Mouse (Mus musculus) embryonic facial prominence, embryonic 11.5 days (tissue): ENCODE results near the gene Srebf1. TPM values are rescaled to one million over a fixed set of nuclear protein-coding genes. Genes with fewer than 3 reads are reported as not detected.

ENCODE experiments used
- ATAC-seq: fragments of 200-750 bp; cut with Nextera tagmentation; replicated peaks from 2 replicates; pipeline ENCODE4 v1.8.0; 2017; ENCODE audit warnings: low read depth; ENCODE audit not compliant: insufficient number of reproducible peaks, low FRiP score, low TSS enrichment
- DNase-seq: peaks from one replicate; pipeline ENCODE4 v3.0.0-alpha.2; 2015; ENCODE audit warnings: low spot score
- H3K27ac ChIP-seq: fragments of 300-500 bp; sonication (generic); replicated peaks from 2 replicates; pipeline ENCODE4 v1.5.1; 2014; ENCODE audit warnings: mild to moderate bottlenecking, low read depth, low read length, control low read depth
- H3K27me3 ChIP-seq: fragments of 300-500 bp; sonication (generic); 2 replicates; pipeline ENCODE4 v1.6.1; 2014; ENCODE audit warnings: mild to moderate bottlenecking, low read length, moderate library complexity, mixed read lengths; ENCODE audit not compliant: control insufficient read depth, insufficient read depth
- H3K36me3 ChIP-seq: fragments of 300-500 bp; sonication (generic); replicated peaks from 2 replicates; pipeline ENCODE4 v1.6.1; 2014; ENCODE audit warnings: low read depth, mild to moderate bottlenecking, low read length, moderate library complexity, mixed read lengths; ENCODE audit not compliant: control insufficient read depth, insufficient read depth
- H3K4me1 ChIP-seq: fragments of 300-500 bp; sonication (generic); 2 replicates; pipeline ENCODE4 v1.6.1; 2014; ENCODE audit warnings: low read length, mixed read lengths; ENCODE audit not compliant: control insufficient read depth, insufficient read depth
- H3K4me2 ChIP-seq: fragments of 300-500 bp; sonication (generic); 2 replicates; pipeline ENCODE4 v1.6.1; 2014; ENCODE audit warnings: low read depth, mild to moderate bottlenecking, control low read depth, low read length, moderate library complexity
- H3K4me3 ChIP-seq: fragments of 300-500 bp; sonication (generic); 2 replicates; pipeline ENCODE4 v1.5.1; 2014; ENCODE audit warnings: low read depth, low read length, control low read depth
- H3K9ac ChIP-seq: fragments of 300-500 bp; sonication (generic); replicated peaks from 2 replicates; pipeline ENCODE4 v1.6.1; 2014; ENCODE audit warnings: mild to moderate bottlenecking, control low read depth, low read length
- H3K9me3 ChIP-seq: fragments of 300-500 bp; sonication (generic); replicated peaks from 2 replicates; pipeline ENCODE4 v1.6.1; 2016; ENCODE audit warnings: mild to moderate bottlenecking, low read length, inconsistent platforms, mixed read lengths; ENCODE audit not compliant: control insufficient read depth
- WGBS: fragments of 180-500 bp; shearing (Covaris S2); extraction: QIAGEN DNeasy Blood & Tissue Kit; methylation state at CpG from one replicate; pipeline ENCODE4 v1.1.7; 2014; 5-methylcytosine and 5-hydroxymethylcytosine counted together
- polyA plus RNA-seq: library from polyadenylated mRNA; unstranded; fragments of >200 nt; fragmentation: Nextera tagmentation; extraction: Ambion mirVana; gene quantifications from 2 replicates; pipeline ENCODE4 v1.2.1, GENCODE M21; 2014

Gene Srebf1
- polyA plus RNA-seq, 1 experiment from 2014 or later, result 45.1 TPM

DNA sequence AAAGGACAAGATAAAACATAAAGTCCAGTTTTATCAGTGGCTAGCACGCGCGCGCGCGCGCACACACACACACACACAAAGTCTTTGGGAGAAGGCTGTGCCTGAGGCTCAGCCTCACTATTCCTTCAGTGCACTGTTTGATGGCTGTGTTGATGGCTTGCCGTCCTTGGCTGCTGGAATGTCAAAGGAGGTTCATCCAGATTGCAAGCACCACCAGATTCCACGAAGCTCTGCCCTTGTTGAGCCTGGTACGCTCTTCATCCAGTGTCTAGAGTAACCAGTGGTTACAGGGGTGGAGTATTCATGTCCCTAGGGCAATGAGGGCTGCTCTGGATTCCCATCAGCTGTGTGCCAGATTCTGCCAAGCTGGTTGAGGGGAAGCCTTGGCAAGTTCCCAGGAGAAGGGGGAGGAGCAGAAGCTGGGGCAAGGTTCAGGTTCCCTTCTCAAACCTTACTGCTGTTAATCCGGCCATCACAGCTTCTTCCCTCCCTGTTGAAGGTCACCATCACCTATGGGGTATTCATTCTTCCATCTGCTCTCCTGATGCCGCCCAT lies 40.2 kb downstream of the Srebf1 start:
- Histone ChIP-seq H3K36me3 (peaks cover 13% of the 10 kb centered on the region), H3K27ac (no peak overlapping the region), H3K4me1 (peaks cover 29% of the 10 kb centered on the region), H3K4me3 (no peak overlapping the region), H3K4me2 (no peak overlapping the region), H3K9ac (no peak overlapping the region), H3K27me3 (no peaks in the 10 kb centered on the region), H3K9me3 (no peaks in the 10 kb centered on the region)
- no peak for ATAC-seq
- DNase-seq, result no peak
- WGBS, result 79% methylated on average over 12 of the region's 12 CpGs

DNA sequence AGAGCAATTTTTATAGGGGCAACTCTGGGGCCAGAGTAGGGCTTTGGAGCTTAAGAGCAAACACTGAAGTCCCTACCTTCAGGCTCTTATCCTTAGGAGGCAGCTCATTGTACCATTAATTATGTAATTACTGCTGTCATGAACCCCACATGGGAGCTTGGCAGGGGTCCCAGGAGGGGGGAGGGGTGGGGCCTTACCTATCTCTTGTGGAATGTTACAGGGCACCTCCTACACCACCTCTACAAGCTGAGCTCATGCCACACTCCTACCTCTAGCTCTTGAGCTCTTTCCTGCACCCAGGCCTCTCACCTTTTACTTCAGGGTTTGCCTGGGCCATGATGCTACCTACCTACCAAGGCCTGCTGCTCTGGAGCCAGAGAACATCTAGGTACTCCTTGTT lies 43.9 kb downstream of the Srebf1 start:
- H3K4me3 ChIP-seq, result no peak overlapping the region
- H3K4me2 ChIP-seq, result no peak overlapping the region
- no peaks in the 10 kb centered on the region for H3K9me3 ChIP-seq
- H3K36me3 ChIP-seq, result no peaks in the 10 kb centered on the region; the same call in 1 of the 2 replicates
- H3K4me1 ChIP-seq, result peaks cover 39% of the 10 kb centered on the region
- no peaks in the 10 kb centered on the region for H3K27me3 ChIP-seq
- no peak overlapping the region for H3K9ac ChIP-seq
- DNase-seq, result no peak
- H3K27ac ChIP-seq, result no peak overlapping the region
- no peak for ATAC-seq

DNA sequence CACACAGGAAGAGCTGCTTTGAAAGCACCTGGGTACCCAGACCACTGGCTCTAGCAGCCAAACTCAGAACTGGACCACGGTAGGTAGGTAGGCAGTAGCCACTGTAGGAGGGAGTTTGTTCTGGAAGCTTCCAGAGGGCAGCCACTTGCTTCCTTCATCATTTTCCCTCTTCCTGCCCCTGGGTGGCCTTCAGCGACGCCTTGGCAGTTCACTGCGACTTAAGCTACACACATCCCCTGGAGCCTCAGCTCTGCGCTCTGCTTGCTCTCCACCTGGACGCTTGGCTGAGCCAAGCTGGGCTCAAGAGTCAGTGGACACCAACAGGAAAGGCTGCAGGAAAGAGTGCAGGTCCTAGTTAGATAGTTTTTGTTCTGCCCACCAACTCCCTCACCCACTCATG lies 44.4 kb downstream of the Srebf1 start:
- ATAC-seq (no peak), DNase-seq (no peak)
- Histone ChIP-seq H3K27me3 (no peaks in the 10 kb centered on the region), H3K4me1 (peaks cover 36% of the 10 kb centered on the region), H3K4me3 (no peak overlapping the region), H3K9me3 (no peaks in the 10 kb centered on the region), H3K27ac (no peak overlapping the region; the same call in 1 of the 2 replicates), H3K36me3 (no peaks in the 10 kb centered on the region; the same call in 1 of the 2 replicates), H3K4me2 (peak overlapping the region; percentile 98), H3K9ac (no peak overlapping the region)
- WGBS, result 41% methylated on average over 6 of the region's 6 CpGs

DNA sequence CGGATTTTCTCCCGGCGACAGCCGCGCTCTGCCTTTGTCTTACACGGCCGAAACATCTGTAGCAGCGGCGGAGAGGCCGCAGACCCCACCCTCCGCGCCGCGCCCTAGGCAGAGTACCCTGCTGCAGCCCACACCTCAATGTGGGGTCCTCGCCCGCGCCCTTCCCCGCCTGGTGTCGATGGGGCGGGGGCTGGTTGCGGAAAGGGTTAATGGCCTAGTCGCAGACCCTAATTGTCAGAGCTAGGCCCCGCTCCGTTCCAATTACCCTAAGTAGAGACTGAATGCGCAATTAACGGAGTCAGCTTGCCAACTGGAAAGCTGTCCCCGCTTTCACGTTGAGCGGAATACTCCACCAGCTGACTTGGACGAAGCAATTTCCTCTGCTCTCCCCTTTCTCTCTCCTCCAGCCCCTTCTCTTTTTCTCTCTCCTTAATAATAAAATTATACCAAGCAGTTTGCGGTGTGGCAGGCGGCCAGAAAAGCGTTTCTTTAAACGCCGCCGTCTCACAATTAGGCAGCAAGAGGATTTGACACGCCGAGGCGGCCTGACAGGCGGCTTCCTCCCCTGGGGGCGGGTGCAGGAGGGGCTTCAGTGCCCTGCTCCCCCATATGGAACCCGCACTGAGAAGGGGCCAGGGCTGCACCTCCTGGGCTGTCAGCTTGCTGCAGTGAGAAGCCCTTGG lies 45.3 kb downstream of the Srebf1 start:
- H3K27ac ChIP-seq, result peak overlapping the region; percentile 87
- H3K9me3 ChIP-seq, result no peaks in the 10 kb centered on the region
- no peaks in the 10 kb centered on the region for H3K27me3 ChIP-seq
- no peaks in the 10 kb centered on the region; the same call in 1 of the 2 replicates for H3K36me3 ChIP-seq
- ATAC-seq, result peak; percentile 66
- peaks cover 30% of the 10 kb centered on the region for H3K4me1 ChIP-seq
- under 1% methylated on average over 42 of the region's 42 CpGs for WGBS
- peak; percentile 77 for DNase-seq
- H3K4me3 ChIP-seq, result peak overlapping the region; percentile 59
- peak overlapping the region; percentile 98 for H3K4me2 ChIP-seq
- H3K9ac ChIP-seq, result peak overlapping the region; percentile 77

DNA sequence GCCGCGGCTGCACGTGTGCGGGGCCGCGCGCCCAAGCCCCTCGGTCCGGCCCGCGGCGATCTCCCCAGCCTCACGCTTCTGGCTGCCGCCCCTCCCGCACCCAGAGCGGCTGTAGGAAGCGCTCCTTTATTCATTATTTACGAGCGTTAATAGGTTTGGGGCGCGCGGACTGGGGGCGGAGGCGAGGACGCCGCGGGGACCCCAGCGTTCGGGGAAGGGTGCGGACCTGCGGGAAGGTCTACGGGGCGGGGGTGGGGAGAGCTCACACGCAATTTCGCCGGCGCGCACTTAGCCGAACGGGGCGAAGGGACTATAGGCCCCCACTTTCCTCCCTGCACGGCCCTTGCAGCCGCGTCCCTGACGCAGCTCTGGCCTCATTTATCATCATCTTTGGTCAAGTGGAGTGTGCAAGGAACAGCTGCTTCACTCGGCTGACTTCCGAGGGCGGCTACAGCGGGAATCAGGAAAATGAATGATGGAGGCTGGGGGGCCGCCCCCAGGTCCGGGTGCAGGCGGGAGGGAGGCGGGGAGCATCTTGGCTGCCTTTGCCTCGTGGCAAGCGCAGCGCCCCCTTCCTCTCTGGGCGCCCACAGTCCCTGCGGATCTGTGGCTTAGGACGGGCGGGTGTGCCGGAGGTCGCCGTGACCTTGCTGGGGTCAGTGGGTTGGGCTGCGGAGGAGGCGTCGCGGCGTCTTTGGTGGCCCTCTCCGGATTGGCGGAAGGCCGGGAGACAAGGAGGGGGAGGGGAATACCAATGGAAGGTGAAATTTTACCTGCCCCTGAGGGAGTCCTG lies 46.0 kb downstream of the Srebf1 start:
- WGBS, result under 1% methylated on average over 70 of the region's 71 CpGs
- peak overlapping the region; percentile 59 for H3K4me3 ChIP-seq
- H3K27ac ChIP-seq, result peak overlapping the region; percentile 87
- H3K4me2 ChIP-seq, result peak overlapping the region; percentile 98
- no peaks in the 10 kb centered on the region; the same call in 1 of the 2 replicates for H3K36me3 ChIP-seq
- H3K9me3 ChIP-seq, result no peaks in the 10 kb centered on the region
- H3K9ac ChIP-seq, result peak overlapping the region; percentile 77
- peak; percentile 30 for ATAC-seq
- no peaks in the 10 kb centered on the region for H3K27me3 ChIP-seq
- H3K4me1 ChIP-seq, result peaks cover 23% of the 10 kb centered on the region
- DNase-seq, result no peak

DNA sequence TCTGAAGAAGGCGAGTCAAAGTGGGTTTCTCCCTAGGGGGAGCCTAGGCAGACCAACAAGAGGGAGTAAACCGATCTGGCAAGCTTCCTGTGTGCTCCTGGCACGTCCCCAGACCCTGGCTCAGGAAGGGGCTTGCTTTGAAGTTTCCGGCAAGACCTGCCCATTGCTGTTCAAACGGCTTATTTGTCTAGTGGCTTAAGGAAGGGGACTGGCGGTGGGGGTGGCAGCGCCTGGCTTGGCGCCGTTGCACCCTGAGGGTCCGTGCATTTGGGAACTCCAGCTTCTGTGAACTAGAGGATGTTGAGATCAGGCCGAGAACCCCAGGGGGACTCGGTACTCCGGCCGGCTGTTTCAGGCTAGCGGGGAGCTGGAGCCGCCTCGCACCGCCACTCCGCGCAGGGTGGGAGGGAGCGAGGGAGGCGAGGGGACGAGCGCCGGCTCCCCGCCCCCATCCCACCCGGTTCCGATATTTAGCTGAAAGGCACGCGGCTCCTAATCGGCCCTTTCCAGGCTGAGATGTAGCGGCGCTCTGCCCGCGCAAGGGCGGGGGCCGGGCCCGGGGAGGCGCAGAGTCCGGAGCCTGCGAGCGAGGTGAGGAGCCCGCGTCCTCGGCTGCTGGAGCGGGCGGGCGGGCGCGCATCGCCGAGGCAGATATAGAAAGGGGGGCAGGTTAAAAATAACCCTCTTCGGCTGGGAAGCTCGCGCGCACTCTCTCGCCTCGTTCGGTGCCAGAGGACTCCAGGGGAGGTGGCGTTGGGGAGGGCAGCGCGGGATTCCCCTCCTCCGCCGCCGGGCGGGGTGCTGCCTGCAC lies 46.8 kb downstream of the Srebf1 start:
- peaks cover 23% of the 10 kb centered on the region for H3K4me1 ChIP-seq

DNA sequence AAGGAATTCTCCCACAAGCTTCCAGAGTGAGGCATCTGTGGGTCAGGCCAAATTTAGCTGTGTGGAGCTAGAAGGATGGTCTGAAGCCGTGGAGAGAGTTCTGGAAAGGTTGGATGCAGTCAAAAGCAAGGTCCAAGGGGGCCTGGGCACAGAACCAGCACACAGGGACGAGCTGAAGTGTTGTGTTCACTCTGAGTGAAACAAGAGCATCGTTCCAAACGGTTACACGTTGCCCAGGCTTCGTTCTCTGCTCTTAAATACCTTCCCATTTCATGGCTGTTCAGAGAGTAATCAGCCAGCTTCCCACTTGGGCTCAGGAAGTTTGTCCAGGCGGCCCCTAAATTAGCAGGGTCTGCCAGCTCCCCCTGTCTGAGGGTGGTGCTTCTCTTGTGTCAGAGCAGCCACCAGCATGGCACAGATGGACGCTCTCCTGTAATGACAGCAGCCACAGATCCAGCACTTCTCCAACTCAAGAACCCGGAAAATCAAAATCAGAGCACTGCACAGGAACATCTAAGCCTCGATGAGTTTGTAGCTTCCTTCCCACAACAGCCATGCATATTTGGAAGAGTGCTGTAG lies 48.7 kb downstream of the Srebf1 start:
- H3K9ac ChIP-seq, result no peak overlapping the region
- H3K9me3 ChIP-seq, result no peaks in the 10 kb centered on the region
- ATAC-seq, result no peak
- peaks cover 22% of the 10 kb centered on the region for H3K4me1 ChIP-seq
- H3K27ac ChIP-seq, result no peak overlapping the region
- H3K36me3 ChIP-seq, result no peaks in the 10 kb centered on the region; the same call in 1 of the 2 replicates
- H3K27me3 ChIP-seq, result no peaks in the 10 kb centered on the region
- no peak overlapping the region for H3K4me2 ChIP-seq
- H3K4me3 ChIP-seq, result no peak overlapping the region
- DNase-seq, result no peak
- WGBS, result 74% methylated on average over 10 of the region's 10 CpGs

More for the DNA sequence above, 46.8 kb downstream of the Srebf1 start:
- H3K9ac ChIP-seq, result peak overlapping the region; percentile 77
- DNase-seq, result peak; percentile 79
- peak overlapping the region; percentile 98 for H3K4me2 ChIP-seq
- H3K27me3 ChIP-seq, result no peaks in the 10 kb centered on the region
- no peaks in the 10 kb centered on the region for H3K9me3 ChIP-seq
- H3K27ac ChIP-seq, result peak overlapping the region; percentile 87
- ATAC-seq, result peak; percentile 25
- H3K36me3 ChIP-seq, result no peaks in the 10 kb centered on the region; the same call in 1 of the 2 replicates
- peak overlapping the region; percentile 59 for H3K4me3 ChIP-seq
- WGBS, result under 1% methylated on average over 57 of the region's 66 CpGs
